Mouse (Mus musculus): ENCODE data around the gene Tor2a. TPM values are rescaled to one million over a fixed set of nuclear protein-coding genes. Genes with fewer than 3 reads are reported as not detected.

Tor2a gene
- polyA plus RNA-seq, 1 experiment from 2014 or later: 74.9 TPM

DNA sequence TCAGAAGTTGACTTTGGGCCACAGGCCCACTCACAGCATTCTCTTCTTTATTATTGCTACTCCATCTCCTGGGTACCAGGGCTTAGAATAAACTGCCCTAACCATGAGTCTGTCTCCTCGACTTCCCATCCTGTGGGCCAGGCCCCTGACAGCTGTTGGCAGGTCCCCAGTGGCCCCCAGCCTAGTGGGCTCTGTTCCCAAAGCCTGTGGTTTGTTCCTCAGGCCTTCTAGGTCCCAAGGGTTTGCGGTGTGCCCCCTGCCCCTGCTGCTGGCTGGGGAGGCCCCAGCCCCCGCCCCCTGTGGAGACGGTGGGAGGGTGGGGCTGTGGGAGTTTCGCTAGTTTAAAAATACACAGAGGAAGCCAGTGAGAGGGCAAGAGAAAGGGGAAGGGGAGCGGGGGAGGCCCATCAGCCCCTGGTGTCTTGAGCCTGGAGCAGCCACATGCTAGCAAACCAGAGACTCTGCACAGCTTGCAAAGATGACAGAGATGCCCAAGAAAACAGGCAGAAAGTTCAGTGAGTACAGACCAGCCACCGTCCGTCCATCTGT is 36.3 kb upstream of the Tor2a start, which contains the start of gene Sh2d3c:
Sh2d3c (plus strand) TSS at position 375 of the 549 bp plus-strand sequence.
- H3K4me2 ChIP-seq (ENCODE audit: low read length): peak within 1 kb of the TSS; percentile 11
- peak within 1 kb of the TSS; percentile 19; the same call in 1 of the 2 replicates for H3K27ac ChIP-seq
- peak within 1 kb of the TSS; percentile 4; the same call in 1 of the 2 replicates for H3K4me3 ChIP-seq (replicated peaks; ENCODE audit: low read depth, low read length)
- H3K9ac ChIP-seq (ENCODE audit: low read depth, low read length): peak within 1 kb of the TSS; percentile 31; the same call in 1 of the 2 replicates
- peaks cover 10% of the 10 kb centered on the region; the same call in 1 of the 2 replicates for H3K4me1 ChIP-seq (replicated peaks; ENCODE audit: insufficient read depth, low read length)
- 25% methylated on average over 8 of the region's 8 CpGs for WGBS
- no peaks in the 10 kb centered on the region for H3K36me3 ChIP-seq (ENCODE audit: insufficient read depth, low read length)
- DNase-seq (ENCODE audit: low spot score) (peak; percentile 52), ATAC-seq (replicated peaks; ENCODE audit: low FRiP score, low read depth) (0 out of 2 replicates have a peak, but pooled peaks have one; percentile 15)
- no peaks in the 10 kb centered on the region for H3K27me3 ChIP-seq (ENCODE audit: insufficient read depth, low read length)
- H3K9me3 ChIP-seq (replicated peaks; ENCODE audit: low read length): no peaks in the 10 kb centered on the region
- TF ChIP-seq CTCF (IDR thresholded peaks at IDR 0.05; ENCODE audit: low read depth): no peak

DNA sequence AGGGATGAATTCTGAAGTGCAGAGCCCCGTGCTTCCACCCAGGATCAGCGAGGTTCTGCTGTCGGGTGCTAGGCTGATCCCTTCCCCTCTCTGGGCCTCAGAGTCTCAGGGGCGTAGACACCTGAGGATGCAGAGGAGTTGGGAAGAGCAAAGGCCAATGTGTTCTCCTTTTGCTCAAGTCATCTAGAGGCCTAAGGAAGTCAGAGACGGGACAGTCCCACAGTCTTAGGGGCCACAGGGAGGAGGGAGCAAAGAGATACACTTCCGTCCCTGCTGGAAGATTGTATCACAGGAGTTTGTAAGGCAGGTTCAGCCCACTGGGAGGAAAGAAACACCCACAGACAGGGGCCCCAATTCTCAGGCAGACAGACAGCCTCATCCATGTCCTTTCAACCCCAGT is 35.0 kb upstream of the Tor2a start:
- 0 out of 2 replicates have a peak overlapping the region, but pooled peaks have one; percentile 6 for H3K9ac ChIP-seq (ENCODE audit: low read depth, low read length)
- peaks cover 10% of the 10 kb centered on the region; the same call in 1 of the 2 replicates for H3K4me1 ChIP-seq (replicated peaks; ENCODE audit: insufficient read depth, low read length)
- H3K27ac ChIP-seq: no peak overlapping the region
- no peaks in the 10 kb centered on the region for H3K9me3 ChIP-seq (replicated peaks; ENCODE audit: low read length)
- ATAC-seq (replicated peaks; ENCODE audit: low FRiP score, low read depth): no peak
- peak overlapping the region; percentile 11 for H3K4me2 ChIP-seq (ENCODE audit: low read length)
- no peak for TF ChIP-seq CTCF (IDR thresholded peaks at IDR 0.05; ENCODE audit: low read depth)
- DNase-seq (ENCODE audit: low spot score): no peak
- no peaks in the 10 kb centered on the region for H3K27me3 ChIP-seq (ENCODE audit: insufficient read depth, low read length)
- WGBS: 40% methylated on average over 6 of the region's 6 CpGs
- H3K4me3 ChIP-seq (replicated peaks; ENCODE audit: low read depth, low read length): no peak overlapping the region
- H3K36me3 ChIP-seq (ENCODE audit: insufficient read depth, low read length): no peaks in the 10 kb centered on the region

DNA sequence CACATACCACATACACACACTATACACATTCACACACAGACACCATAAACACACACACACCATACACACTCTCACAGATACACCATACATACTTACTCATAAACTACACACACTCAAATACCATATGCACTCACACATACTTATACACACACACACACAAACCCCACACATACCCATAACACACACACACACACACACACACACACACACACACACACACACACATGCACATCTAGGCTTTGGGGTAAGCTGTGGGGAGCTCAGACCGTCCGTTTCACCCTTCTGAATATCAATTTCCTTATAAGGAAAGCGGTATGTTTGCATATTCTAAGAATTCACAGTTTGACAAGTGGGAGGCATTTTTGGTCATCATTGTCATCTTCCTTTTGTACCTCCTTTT is 34.5 kb upstream of the Tor2a start:
- Histone ChIP-seq H3K27ac (no peak overlapping the region), H3K4me2 (ENCODE audit: low read length) (no peak overlapping the region), H3K36me3 (ENCODE audit: insufficient read depth, low read length) (no peaks in the 10 kb centered on the region), H3K4me3 (replicated peaks; ENCODE audit: low read depth, low read length) (no peak overlapping the region), H3K9ac (ENCODE audit: low read depth, low read length) (no peak overlapping the region), H3K4me1 (replicated peaks; ENCODE audit: insufficient read depth, low read length) (peaks cover 10% of the 10 kb centered on the region; the same call in 1 of the 2 replicates), H3K27me3 (ENCODE audit: insufficient read depth, low read length) (no peaks in the 10 kb centered on the region), H3K9me3 (replicated peaks; ENCODE audit: low read length) (no peaks in the 10 kb centered on the region)
- no peak for ATAC-seq (replicated peaks; ENCODE audit: low FRiP score, low read depth)
- WGBS: 61% methylated on average over 3 of the region's 3 CpGs
- no peak for TF ChIP-seq CTCF (IDR thresholded peaks at IDR 0.05; ENCODE audit: low read depth)
- no peak for DNase-seq (ENCODE audit: low spot score)

DNA sequence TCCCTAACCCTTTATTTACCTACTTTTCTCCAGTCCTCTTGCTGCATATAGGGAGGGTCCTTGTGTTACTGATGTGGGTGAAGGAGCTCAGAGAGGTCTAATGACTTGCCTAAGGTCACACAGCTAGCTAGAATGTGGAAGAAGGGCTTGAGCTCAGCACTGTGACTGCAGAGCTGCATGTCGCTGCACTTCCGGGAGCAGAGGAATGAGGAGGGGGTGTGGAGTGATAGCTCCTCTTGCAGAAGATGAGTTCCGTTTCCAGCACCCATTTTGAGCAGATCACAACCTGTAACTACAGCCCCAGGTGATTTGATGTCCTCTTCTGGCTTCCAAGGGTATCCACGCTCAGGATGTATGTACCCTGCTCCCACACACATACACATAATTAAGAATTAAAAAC is 32.9 kb upstream of the Tor2a start:
- Histone ChIP-seq H3K9me3 (replicated peaks; ENCODE audit: low read length) (no peaks in the 10 kb centered on the region), H3K9ac (ENCODE audit: low read depth, low read length) (no peak overlapping the region), H3K27me3 (ENCODE audit: insufficient read depth, low read length) (no peaks in the 10 kb centered on the region), H3K36me3 (ENCODE audit: insufficient read depth, low read length) (no peaks in the 10 kb centered on the region), H3K4me3 (replicated peaks; ENCODE audit: low read depth, low read length) (no peak overlapping the region), H3K27ac (no peak overlapping the region), H3K4me2 (ENCODE audit: low read length) (no peak overlapping the region), H3K4me1 (replicated peaks; ENCODE audit: insufficient read depth, low read length) (peaks cover 10% of the 10 kb centered on the region; the same call in 1 of the 2 replicates)
- no peak for TF ChIP-seq CTCF (IDR thresholded peaks at IDR 0.05; ENCODE audit: low read depth)
- no peak for DNase-seq (ENCODE audit: low spot score)
- 89% methylated on average over 4 of the region's 4 CpGs for WGBS
- ATAC-seq (replicated peaks; ENCODE audit: low FRiP score, low read depth): no peak

DNA sequence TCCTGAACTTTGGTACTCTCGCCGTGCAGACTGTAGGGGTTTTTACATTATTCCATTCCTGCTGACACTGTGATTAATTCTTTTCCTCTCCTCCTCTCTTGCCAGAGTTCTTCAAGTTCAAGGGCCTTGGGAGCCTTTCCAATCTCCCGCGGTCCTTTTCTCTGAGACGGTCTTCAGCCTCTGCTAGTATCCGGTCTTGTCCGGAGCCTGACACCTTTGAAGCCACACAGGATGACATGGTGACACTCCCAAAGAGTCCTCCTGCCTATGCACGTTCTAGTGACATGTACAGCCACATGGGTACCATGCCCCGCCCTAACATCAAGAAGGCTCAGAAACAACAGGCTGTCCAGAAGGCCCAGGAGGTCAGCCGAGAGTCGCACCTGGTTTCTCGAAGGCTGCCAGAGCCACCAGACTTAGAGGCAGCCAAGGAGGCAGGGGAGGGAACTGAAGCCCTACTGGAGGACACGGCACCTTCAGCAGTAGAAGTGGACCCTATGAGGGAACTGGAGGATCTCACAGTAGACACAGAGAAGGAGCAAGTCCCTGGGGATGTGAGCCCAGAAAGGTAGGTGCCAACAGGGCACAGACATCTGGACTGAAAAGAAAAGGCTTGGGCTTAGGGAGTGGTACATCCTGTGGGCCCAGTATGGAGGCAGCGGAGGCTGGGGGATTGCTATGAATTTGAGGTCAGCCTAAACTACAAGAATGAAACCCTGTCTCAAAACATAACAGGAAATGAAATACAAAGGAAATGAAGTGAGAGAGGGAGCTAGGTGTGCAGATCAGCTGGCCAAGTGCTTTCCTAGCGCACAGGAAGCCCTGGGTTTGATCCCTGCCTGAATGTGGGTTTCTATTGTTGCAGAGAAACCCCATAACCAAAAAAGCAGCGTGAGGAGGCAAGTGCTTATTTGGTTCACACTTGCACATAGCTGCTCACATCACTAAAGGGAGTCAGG is 31.9 kb upstream of the Tor2a start:
- Histone ChIP-seq H3K36me3 (ENCODE audit: insufficient read depth, low read length) (no peaks in the 10 kb centered on the region), H3K9ac (ENCODE audit: low read depth, low read length) (no peak overlapping the region), H3K27me3 (ENCODE audit: insufficient read depth, low read length) (no peaks in the 10 kb centered on the region), H3K4me3 (replicated peaks; ENCODE audit: low read depth, low read length) (no peak overlapping the region), H3K27ac (no peak overlapping the region), H3K9me3 (replicated peaks; ENCODE audit: low read length) (no peaks in the 10 kb centered on the region), H3K4me1 (replicated peaks; ENCODE audit: insufficient read depth, low read length) (peaks cover 10% of the 10 kb centered on the region; the same call in 1 of the 2 replicates), H3K4me2 (ENCODE audit: low read length) (no peak overlapping the region)
- no peak for TF ChIP-seq CTCF (IDR thresholded peaks at IDR 0.05; ENCODE audit: low read depth)
- ATAC-seq (replicated peaks; ENCODE audit: low FRiP score, low read depth) (no peak), DNase-seq (ENCODE audit: low spot score) (peak; percentile 62)
- WGBS: 63% methylated on average over 16 of the region's 16 CpGs

DNA sequence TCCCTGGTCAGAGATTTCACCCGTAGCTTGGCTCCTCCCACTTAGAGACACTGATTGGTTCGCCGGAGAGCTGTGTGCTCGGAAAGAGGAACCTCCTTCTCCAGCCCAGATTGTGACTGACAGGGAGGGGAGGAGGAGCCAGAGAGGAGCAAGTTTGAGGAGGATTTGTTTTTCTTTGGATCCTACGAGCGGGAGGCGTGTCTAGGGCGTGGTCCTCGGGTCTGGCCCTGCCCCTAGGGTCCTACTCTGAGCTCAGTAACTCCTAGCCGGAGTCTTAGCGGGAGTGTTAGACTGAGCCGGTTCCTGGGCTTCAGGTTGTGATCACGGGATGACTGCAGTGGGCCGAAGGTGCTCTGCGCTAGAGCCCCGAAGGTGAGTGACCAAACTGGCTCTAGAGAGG is 29.6 kb upstream of the Tor2a start:
- Histone ChIP-seq H3K36me3 (ENCODE audit: insufficient read depth, low read length) (no peaks in the 10 kb centered on the region), H3K27me3 (ENCODE audit: insufficient read depth, low read length) (no peaks in the 10 kb centered on the region), H3K4me1 (replicated peaks; ENCODE audit: insufficient read depth, low read length) (peaks cover 13% of the 10 kb centered on the region; the same call in 1 of the 2 replicates), H3K4me2 (ENCODE audit: low read length) (peak overlapping the region; percentile 51), H3K4me3 (replicated peaks; ENCODE audit: low read depth, low read length) (peak overlapping the region; percentile 37), H3K9ac (ENCODE audit: low read depth, low read length) (peak overlapping the region; percentile 63), H3K27ac (peak overlapping the region; percentile 71), H3K9me3 (replicated peaks; ENCODE audit: low read length) (no peaks in the 10 kb centered on the region)
- no peak for TF ChIP-seq CTCF (IDR thresholded peaks at IDR 0.05; ENCODE audit: low read depth)
- 0% methylated on average over 16 of the region's 16 CpGs for WGBS
- DNase-seq (ENCODE audit: low spot score): peak; percentile 100
- peak; percentile 96 for ATAC-seq (replicated peaks; ENCODE audit: low FRiP score, low read depth)

All from kidney, postnatal 0 days (tissue).